Mouse (Mus musculus) embryonic facial prominence, embryonic 13.5 days (tissue): Measurements from ENCODE around the gene Rnf43. TPM values are rescaled to one million over a fixed set of nuclear protein-coding genes. Genes with fewer than 3 reads are reported as not detected.
A peak's percentile ranks its signal among the peaks of the same experiment; 100 is the strongest.

Source experiments
- ATAC-seq: fragments of 200-750 bp; cut with Nextera tagmentation; 2 replicates; pipeline ENCODE4 v1.8.0; 2017; ENCODE audit warnings: low read depth; ENCODE audit not compliant: insufficient number of reproducible peaks, insufficient read depth, low FRiP score, low TSS enrichment
- H3K27ac ChIP-seq: fragments of 300-500 bp; sonication (generic); 2 replicates; pipeline ENCODE4 v1.5.1; 2015; ENCODE audit warnings: moderate library complexity, mild to moderate bottlenecking, inconsistent platforms
- H3K27me3 ChIP-seq: fragments of 300-500 bp; sonication (generic); 2 replicates; pipeline ENCODE4 v1.6.1; 2015; ENCODE audit warnings: mild to moderate bottlenecking, inconsistent platforms
- H3K36me3 ChIP-seq: fragments of 300-500 bp; sonication (generic); 2 replicates; pipeline ENCODE4 v1.6.1; 2015; ENCODE audit warnings: mild to moderate bottlenecking, inconsistent platforms
- H3K4me1 ChIP-seq: fragments of 300-500 bp; sonication (generic); 2 replicates; pipeline ENCODE4 v1.6.1; 2015; ENCODE audit warnings: inconsistent platforms
- H3K4me2 ChIP-seq: fragments of 300-500 bp; sonication (generic); 2 replicates; pipeline ENCODE4 v1.6.1; 2015; ENCODE audit warnings: moderate library complexity, mild to moderate bottlenecking, inconsistent platforms
- H3K4me3 ChIP-seq: fragments of 300-500 bp; sonication (generic); 2 replicates; pipeline ENCODE4 v1.5.1; 2015; ENCODE audit warnings: mild to moderate bottlenecking, inconsistent platforms
- H3K9ac ChIP-seq: fragments of 300-500 bp; sonication (generic); 2 replicates; pipeline ENCODE4 v1.6.1; 2015; ENCODE audit warnings: mild to moderate bottlenecking, inconsistent platforms
- H3K9me3 ChIP-seq: fragments of 300-500 bp; sonication (generic); 2 replicates; pipeline ENCODE4 v1.6.1; 2016; ENCODE audit warnings: inconsistent platforms
- WGBS: fragments of 180-500 bp; shearing (Covaris S2); methylation state at CpG from one replicate; pipeline ENCODE4 v1.1.7; 2015; ENCODE audit warnings: mixed read lengths; 5-methylcytosine and 5-hydroxymethylcytosine counted together
- polyA plus RNA-seq: library from polyadenylated mRNA; unstranded; fragments of >200 nt; fragmentation: Nextera tagmentation; extraction: Ambion mirVana; gene quantifications from 2 replicates; pipeline ENCODE4 v1.2.1, GENCODE M21; 2015

Rnf43 gene
- polyA plus RNA-seq, 1 experiment from 2014 or later: 7.1 TPM

DNA sequence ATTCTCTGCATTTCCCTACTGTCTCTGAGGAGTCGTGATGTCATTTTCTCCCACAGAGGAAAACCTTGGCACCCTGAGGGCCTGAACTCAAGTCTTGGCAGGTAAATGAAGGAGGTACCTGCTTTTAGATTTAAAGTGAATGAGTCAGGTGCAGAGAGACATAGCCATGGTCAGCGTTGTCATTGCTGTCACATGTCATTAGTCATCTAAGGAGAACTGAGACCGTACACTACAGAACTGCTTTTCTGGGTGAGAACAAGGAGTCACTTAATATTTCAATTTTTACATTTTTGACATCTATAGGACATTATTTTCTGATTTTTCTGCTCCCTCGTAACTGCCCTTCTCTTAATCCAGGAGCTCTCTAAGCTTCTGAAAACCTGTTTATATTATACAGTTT lies 16.0 kb downstream of the Rnf43 start:
- 59% methylated on average over 4 of the region's 4 CpGs for WGBS
- no peak for ATAC-seq
- peaks cover 17% of the 10 kb centered on the region; the same call in 1 of the 2 replicates for H3K4me1 ChIP-seq
- H3K9ac ChIP-seq: no peak overlapping the region
- H3K27ac ChIP-seq: peak overlapping the region; percentile 13; the same call in 1 of the 2 replicates
- H3K4me2 ChIP-seq: no peak overlapping the region
- H3K9me3 ChIP-seq: no peaks in the 10 kb centered on the region
- 0 out of 2 replicates have a peak, but pooled peaks cover 3% of the 10 kb centered on the region for H3K27me3 ChIP-seq
- H3K36me3 ChIP-seq: no peaks in the 10 kb centered on the region
- H3K4me3 ChIP-seq: no peak overlapping the region

DNA sequence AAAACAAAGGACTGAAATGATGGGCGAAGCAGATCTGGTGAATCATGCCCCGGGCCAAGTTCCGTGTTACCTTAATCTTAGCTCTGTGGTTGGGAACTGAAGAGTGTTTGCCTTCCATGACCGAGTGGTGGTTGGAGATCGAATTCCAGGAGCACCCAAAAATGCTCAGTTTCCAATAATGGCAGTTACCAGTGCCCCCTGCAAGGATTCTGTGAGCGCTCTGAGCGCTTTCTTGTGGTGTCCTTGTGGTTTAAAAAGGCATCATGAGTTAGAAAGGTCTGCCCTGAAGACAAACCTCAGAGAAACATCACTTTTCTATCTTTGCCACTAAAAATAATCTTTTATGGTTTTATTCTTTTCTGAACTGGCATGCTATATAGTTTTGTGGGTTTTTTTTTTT lies 16.5 kb downstream of the Rnf43 start:
- H3K4me3 ChIP-seq: no peak overlapping the region
- no peak for ATAC-seq
- H3K9ac ChIP-seq: no peak overlapping the region
- no peaks in the 10 kb centered on the region for H3K36me3 ChIP-seq
- no peaks in the 10 kb centered on the region for H3K9me3 ChIP-seq
- H3K4me1 ChIP-seq: peaks cover 18% of the 10 kb centered on the region; the same call in 1 of the 2 replicates
- 51% methylated on average over 7 of the region's 7 CpGs for WGBS
- H3K27me3 ChIP-seq: 0 out of 2 replicates have a peak, but pooled peaks cover 3% of the 10 kb centered on the region
- H3K4me2 ChIP-seq: no peak overlapping the region
- H3K27ac ChIP-seq: no peak overlapping the region; the same call in 1 of the 2 replicates

- H3K9ac ChIP-seq: no peak overlapping the region
- H3K4me3 ChIP-seq: no peak overlapping the region
- WGBS: 77% methylated on average over 9 of the region's 9 CpGs
- no peak overlapping the region for H3K27ac ChIP-seq
- no peaks in the 10 kb centered on the region for H3K9me3 ChIP-seq
- 0 out of 2 replicates have a peak, but pooled peaks cover 3% of the 10 kb centered on the region for H3K27me3 ChIP-seq
- no peaks in the 10 kb centered on the region for H3K36me3 ChIP-seq
- H3K4me1 ChIP-seq: peaks cover 19% of the 10 kb centered on the region; the same call in 1 of the 2 replicates
- ATAC-seq: no peak
- H3K4me2 ChIP-seq: no peak overlapping the region
These were observed 18.3 kb downstream of the Rnf43 start for GRCm38 (mm10) chr11:87680786-87681185.

- no peak overlapping the region for H3K4me3 ChIP-seq
- H3K9ac ChIP-seq: no peak overlapping the region
- H3K27me3 ChIP-seq: 0 out of 2 replicates have a peak, but pooled peaks cover 3% of the 10 kb centered on the region
- H3K4me2 ChIP-seq: no peak overlapping the region; the same call in 1 of the 2 replicates
- H3K27ac ChIP-seq: peak overlapping the region; percentile 60; the same call in 1 of the 2 replicates
- H3K36me3 ChIP-seq: no peaks in the 10 kb centered on the region
- ATAC-seq: no peak
- H3K4me1 ChIP-seq: peaks cover 27% of the 10 kb centered on the region
- H3K9me3 ChIP-seq: no peaks in the 10 kb centered on the region
- WGBS: 73% methylated on average over 12 of the region's 12 CpGs
These were observed 19.6 kb downstream of the Rnf43 start for GRCm38 (mm10) chr11:87682096-87682495.

- H3K27ac ChIP-seq: peak overlapping the region; percentile 64
- H3K36me3 ChIP-seq: no peaks in the 10 kb centered on the region
- H3K9ac ChIP-seq: no peak overlapping the region
- no peak overlapping the region; the same call in 1 of the 2 replicates for H3K4me2 ChIP-seq
- 44% methylated on average over 13 of the region's 13 CpGs for WGBS
- no peak for ATAC-seq
- H3K4me3 ChIP-seq: no peak overlapping the region
- no peaks in the 10 kb centered on the region for H3K9me3 ChIP-seq
- 0 out of 2 replicates have a peak, but pooled peaks cover 3% of the 10 kb centered on the region for H3K27me3 ChIP-seq
- H3K4me1 ChIP-seq: peaks cover 35% of the 10 kb centered on the region
These were observed 20.5 kb downstream of the Rnf43 start for GRCm38 (mm10) chr11:87682838-87683571.

DNA sequence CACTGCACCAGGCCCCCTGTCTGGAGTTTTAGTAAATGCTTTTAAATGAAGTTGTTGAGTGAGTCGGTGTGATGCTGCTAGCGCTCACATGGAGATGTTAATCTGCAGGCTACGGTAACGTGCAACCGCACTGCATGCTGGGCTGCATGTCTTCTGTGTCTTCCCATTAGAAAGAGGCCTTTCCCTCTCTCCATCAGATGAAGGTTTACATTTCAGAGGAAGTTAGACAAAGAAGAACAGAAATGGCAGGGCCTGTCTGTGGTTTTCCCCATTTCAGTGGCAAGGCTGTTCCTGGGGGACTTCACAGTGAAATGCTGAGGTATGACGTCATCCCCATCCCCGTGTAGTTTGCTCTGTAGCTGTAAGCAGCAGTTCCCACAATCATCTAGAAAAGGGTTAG lies 23.9 kb downstream of the Rnf43 start:
- peaks cover 57% of the 10 kb centered on the region for H3K4me1 ChIP-seq
- no peaks in the 10 kb centered on the region for H3K9me3 ChIP-seq
- 52% methylated on average over 7 of the region's 7 CpGs for WGBS
- H3K36me3 ChIP-seq: no peaks in the 10 kb centered on the region
- peaks cover 3% of the 10 kb centered on the region; the same call in 1 of the 2 replicates for H3K27me3 ChIP-seq
- no peak overlapping the region; the same call in 1 of the 2 replicates for H3K27ac ChIP-seq
- H3K4me3 ChIP-seq: no peak overlapping the region
- H3K9ac ChIP-seq: no peak overlapping the region
- no peak overlapping the region for H3K4me2 ChIP-seq
- no peak for ATAC-seq

GRCm38 (mm10) chr11:87687246-87688225 lies 25.0 kb downstream of the Rnf43 start:
- Histone ChIP-seq H3K4me1 (peaks cover 65% of the 10 kb centered on the region), H3K9me3 (no peaks in the 10 kb centered on the region), H3K4me2 (no peak overlapping the region), H3K4me3 (no peak overlapping the region), H3K27me3 (no peaks in the 10 kb centered on the region; the same call in 1 of the 2 replicates), H3K9ac (no peak overlapping the region), H3K36me3 (no peaks in the 10 kb centered on the region), H3K27ac (0 out of 2 replicates have a peak overlapping the region, but pooled peaks have one; percentile 33)
- ATAC-seq: no peak
- WGBS: 64% methylated on average over 15 of the region's 15 CpGs

- Histone ChIP-seq H3K27me3 (no peaks in the 10 kb centered on the region; the same call in 1 of the 2 replicates), H3K27ac (no peak overlapping the region), H3K4me2 (peak overlapping the region; percentile 30), H3K36me3 (no peaks in the 10 kb centered on the region), H3K9me3 (no peaks in the 10 kb centered on the region), H3K4me1 (peaks cover 56% of the 10 kb centered on the region), H3K9ac (no peak overlapping the region), H3K4me3 (no peak overlapping the region)
- no peak for ATAC-seq
- WGBS: 85% methylated on average over 11 of the region's 11 CpGs
These were observed 26.1 kb downstream of the Rnf43 start for GRCm38 (mm10) chr11:87688478-87689203.

DNA sequence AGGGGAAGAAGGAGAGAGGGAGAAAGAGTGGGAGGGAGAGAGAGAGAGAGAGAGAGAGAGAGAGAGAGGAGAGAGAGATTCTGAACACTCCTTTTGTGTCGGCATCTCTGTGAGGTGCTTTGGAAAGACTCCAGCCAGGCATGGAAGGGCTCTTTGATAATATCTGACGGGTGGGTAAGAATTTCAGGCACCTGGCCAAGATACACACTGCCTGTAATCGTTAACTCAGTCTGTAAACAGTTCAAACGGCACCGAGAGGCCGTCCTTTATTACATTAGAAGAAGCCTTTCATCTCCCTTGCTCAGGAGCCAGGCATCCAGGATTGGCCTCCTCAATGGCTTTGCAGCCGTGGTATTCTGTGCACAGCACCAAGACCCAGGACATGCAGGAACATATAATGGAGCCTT lies 26.9 kb downstream of the Rnf43 start:
- 8% methylated on average over 7 of the region's 7 CpGs for WGBS
- H3K27me3 ChIP-seq: no peaks in the 10 kb centered on the region; the same call in 1 of the 2 replicates
- H3K4me2 ChIP-seq: peak overlapping the region; percentile 30
- peaks cover 55% of the 10 kb centered on the region for H3K4me1 ChIP-seq
- H3K36me3 ChIP-seq: no peaks in the 10 kb centered on the region
- peak; percentile 62; the same call in 1 of the 2 replicates for ATAC-seq
- H3K9me3 ChIP-seq: no peaks in the 10 kb centered on the region
- H3K27ac ChIP-seq: peak overlapping the region; percentile 41
- H3K4me3 ChIP-seq: no peak overlapping the region
- no peak overlapping the region for H3K9ac ChIP-seq

- no peak for ATAC-seq
- Histone ChIP-seq H3K4me3 (no peak overlapping the region), H3K4me1 (peaks cover 55% of the 10 kb centered on the region), H3K27me3 (no peaks in the 10 kb centered on the region; the same call in 1 of the 2 replicates), H3K9ac (no peak overlapping the region), H3K9me3 (no peaks in the 10 kb centered on the region), H3K36me3 (no peaks in the 10 kb centered on the region), H3K27ac (peak overlapping the region; percentile 41), H3K4me2 (peak overlapping the region; percentile 30)
- 67% methylated on average over 16 of the region's 16 CpGs for WGBS
These were observed 27.7 kb downstream of the Rnf43 start for GRCm38 (mm10) chr11:87690054-87690740.
